Mouse (Mus musculus): ENCODE data around the gene Ccdc88c. TPM values are rescaled to one million over a fixed set of nuclear protein-coding genes. Genes with fewer than 3 reads are reported as not detected.

Ccdc88c gene
- polyA plus RNA-seq, 2 experiments, result 5.3 to 9.2 TPM

GRCm38 (mm10) chr12:100936116-100936515 lies 92.7 kb downstream of the Ccdc88c start:
- Histone ChIP-seq H3K9ac (replicated peaks) (no peak overlapping the region), H3K27ac (no peak overlapping the region), H3K27me3 (ENCODE audit: control insufficient read depth, insufficient read depth, low read length) (no peaks in the 10 kb centered on the region), H3K4me2 (ENCODE audit: low read depth) (no peak overlapping the region), H3K4me1 (replicated peaks; ENCODE audit: control insufficient read depth in 2 of 2, insufficient read depth in 2 of 2, low read length in 1 of 2) (no peaks in the 10 kb centered on the region), H3K9me3 (ENCODE audit: control insufficient read depth, low read length) (no peaks in the 10 kb centered on the region), H3K36me3 (replicated peaks; ENCODE audit: control insufficient read depth, insufficient read depth, low read depth) (peaks cover 43% of the 10 kb centered on the region), H3K4me3 (ENCODE audit: insufficient read depth in 1 of 2, low read depth in 2 of 2, low read length in 2 of 2) (no peak overlapping the region)
- peak in 1 of 3 experiments; percentile 64 for DNase-seq (ENCODE audit: low read depth in 3 of 3, low spot score in 3 of 3)
- peak; percentile 32; the same call in 1 of the 2 replicates for ATAC-seq (ENCODE audit: insufficient read depth)
- TF ChIP-seq CTCF (IDR thresholded peaks at IDR 0.05; ENCODE audit: low read depth) (peak; percentile 95), EP300 (IDR thresholded peaks at IDR 0.05; ENCODE audit: low read depth) (no peak)
- WGBS (ENCODE audit: insufficient replicate concordance), result 17% methylated on average over 2 of the region's 2 CpGs

GRCm38 (mm10) chr12:100934796-100935195 lies 94.1 kb downstream of the Ccdc88c start:
- Histone ChIP-seq H3K4me1 (replicated peaks; ENCODE audit: control insufficient read depth in 2 of 2, insufficient read depth in 2 of 2, low read length in 1 of 2) (no peaks in the 10 kb centered on the region), H3K4me3 (ENCODE audit: insufficient read depth in 1 of 2, low read depth in 2 of 2, low read length in 2 of 2) (no peak overlapping the region), H3K9ac (replicated peaks) (no peak overlapping the region), H3K27ac (no peak overlapping the region), H3K4me2 (ENCODE audit: low read depth) (no peak overlapping the region), H3K36me3 (replicated peaks; ENCODE audit: control insufficient read depth, insufficient read depth, low read depth) (peaks cover 44% of the 10 kb centered on the region), H3K9me3 (ENCODE audit: control insufficient read depth, low read length) (no peaks in the 10 kb centered on the region), H3K27me3 (ENCODE audit: control insufficient read depth, insufficient read depth, low read length) (no peaks in the 10 kb centered on the region)
- 75% methylated on average over 5 of the region's 5 CpGs for WGBS (ENCODE audit: insufficient replicate concordance)
- TF ChIP-seq EP300 (IDR thresholded peaks at IDR 0.05; ENCODE audit: low read depth), result no peak
- TF ChIP-seq CTCF (IDR thresholded peaks at IDR 0.05; ENCODE audit: low read depth), result no peak
- no peak for ATAC-seq (ENCODE audit: insufficient read depth)
- DNase-seq (ENCODE audit: low read depth in 3 of 3, low spot score in 3 of 3), result no peak

GRCm38 (mm10) chr12:100931653-100932052 lies 97.2 kb downstream of the Ccdc88c start:
- no peak for DNase-seq (ENCODE audit: low read depth in 3 of 3, low spot score in 3 of 3)
- H3K4me2 ChIP-seq (ENCODE audit: low read depth), result no peak overlapping the region
- no peak overlapping the region for H3K27ac ChIP-seq
- no peak overlapping the region for H3K4me3 ChIP-seq (ENCODE audit: insufficient read depth in 1 of 2, low read depth in 2 of 2, low read length in 2 of 2)
- TF ChIP-seq CTCF (IDR thresholded peaks at IDR 0.05; ENCODE audit: low read depth), result no peak
- TF ChIP-seq EP300 (IDR thresholded peaks at IDR 0.05; ENCODE audit: low read depth), result no peak
- peaks cover 43% of the 10 kb centered on the region for H3K36me3 ChIP-seq (replicated peaks; ENCODE audit: control insufficient read depth, insufficient read depth, low read depth)
- no peaks in the 10 kb centered on the region for H3K27me3 ChIP-seq (ENCODE audit: control insufficient read depth, insufficient read depth, low read length)
- no peak for ATAC-seq (ENCODE audit: insufficient read depth)
- H3K4me1 ChIP-seq (replicated peaks; ENCODE audit: control insufficient read depth in 2 of 2, insufficient read depth in 2 of 2, low read length in 1 of 2), result no peaks in the 10 kb centered on the region
- WGBS (ENCODE audit: insufficient replicate concordance), result 90% methylated on average over 14 of the region's 14 CpGs
- H3K9ac ChIP-seq (replicated peaks), result no peak overlapping the region
- H3K9me3 ChIP-seq (ENCODE audit: control insufficient read depth, low read length), result no peaks in the 10 kb centered on the region

- Histone ChIP-seq H3K4me3 (ENCODE audit: insufficient read depth in 1 of 2, low read depth in 2 of 2, low read length in 2 of 2) (no peak overlapping the region), H3K27me3 (ENCODE audit: control insufficient read depth, insufficient read depth, low read length) (no peaks in the 10 kb centered on the region), H3K4me2 (ENCODE audit: low read depth) (no peak overlapping the region), H3K27ac (no peak overlapping the region), H3K36me3 (replicated peaks; ENCODE audit: control insufficient read depth, insufficient read depth, low read depth) (peaks cover 45% of the 10 kb centered on the region), H3K4me1 (replicated peaks; ENCODE audit: control insufficient read depth in 2 of 2, insufficient read depth in 2 of 2, low read length in 1 of 2) (no peaks in the 10 kb centered on the region), H3K9ac (replicated peaks) (no peak overlapping the region), H3K9me3 (ENCODE audit: control insufficient read depth, low read length) (no peaks in the 10 kb centered on the region)
- no peak for ATAC-seq (ENCODE audit: insufficient read depth)
- DNase-seq (ENCODE audit: low read depth in 3 of 3, low spot score in 3 of 3), result no peak
- 82% methylated on average over 9 of the region's 9 CpGs for WGBS (ENCODE audit: insufficient replicate concordance)
- no peak for TF ChIP-seq EP300 (IDR thresholded peaks at IDR 0.05; ENCODE audit: low read depth)
- no peak for TF ChIP-seq CTCF (IDR thresholded peaks at IDR 0.05; ENCODE audit: low read depth)
Observed at GRCm38 (mm10) chr12:100928286-100928685, 100.6 kb downstream of the Ccdc88c start.

GRCm38 (mm10) chr12:100925644-100926619 lies 102.9 kb downstream of the Ccdc88c start:
- peak; percentile 40 to 51 (median 47) for DNase-seq (ENCODE audit: low read depth in 3 of 3, low spot score in 3 of 3)
- TF ChIP-seq EP300 (IDR thresholded peaks at IDR 0.05; ENCODE audit: low read depth) (no peak), CTCF (IDR thresholded peaks at IDR 0.05; ENCODE audit: low read depth) (peak; percentile 73)
- peak; percentile 41; the same call in 1 of the 2 replicates for ATAC-seq (ENCODE audit: insufficient read depth)
- H3K9me3 ChIP-seq (ENCODE audit: control insufficient read depth, low read length), result no peaks in the 10 kb centered on the region
- no peak overlapping the region for H3K4me3 ChIP-seq (ENCODE audit: insufficient read depth in 1 of 2, low read depth in 2 of 2, low read length in 2 of 2)
- peaks cover 46% of the 10 kb centered on the region for H3K36me3 ChIP-seq (replicated peaks; ENCODE audit: control insufficient read depth, insufficient read depth, low read depth)
- no peaks in the 10 kb centered on the region for H3K27me3 ChIP-seq (ENCODE audit: control insufficient read depth, insufficient read depth, low read length)
- WGBS (ENCODE audit: insufficient replicate concordance), result 68% methylated on average over 14 of the region's 14 CpGs
- H3K27ac ChIP-seq, result no peak overlapping the region
- H3K9ac ChIP-seq (replicated peaks), result no peak overlapping the region
- no peak overlapping the region for H3K4me2 ChIP-seq (ENCODE audit: low read depth)
- H3K4me1 ChIP-seq (replicated peaks; ENCODE audit: control insufficient read depth in 2 of 2, insufficient read depth in 2 of 2, low read length in 1 of 2), result no peaks in the 10 kb centered on the region

Measured in liver, embryonic 14.5 days (tissue).